Mouse (Mus musculus) C2C12 (cell line): ENCODE results near the gene H2-Eb1. TPM values are rescaled to one million over a fixed set of nuclear protein-coding genes. Genes with fewer than 3 reads are reported as not detected.

Source experiments
- H3K27me3 ChIP-seq: one replicate; pipeline ENCODE4 v1.6.1; 2011; ENCODE audit not compliant: control insufficient read depth, insufficient read depth, insufficient read length
- H3K36me3 ChIP-seq: one replicate; pipeline ENCODE4 v1.6.1; 2011; ENCODE audit not compliant: control insufficient read depth, insufficient read depth
- H3K4me3 ChIP-seq: one replicate; pipeline ENCODE4 v1.5.1; 2011; ENCODE audit warnings: mild to moderate bottlenecking, control low read depth; ENCODE audit not compliant: poor library complexity, insufficient read depth, severe bottlenecking
- H3K79me2 ChIP-seq: one replicate; pipeline ENCODE4 v1.6.1; 2011; ENCODE audit not compliant: control insufficient read depth, insufficient read depth
- H3K79me3 ChIP-seq: one replicate; pipeline ENCODE4 v1.6.1; 2011; ENCODE audit warnings: low read depth, control low read depth
- H3ac ChIP-seq: one replicate; pipeline ENCODE3; 2011; ENCODE audit warnings: low read depth; ENCODE audit not compliant: control insufficient read depth, insufficient read length
- CEBPB ChIP-seq: IDR thresholded peaks from one replicate; pipeline ENCODE4 v1.6.1; 2011; ENCODE audit warnings: low read depth, mild to moderate bottlenecking, control low read depth, moderate library complexity
- CTCF ChIP-seq: IDR thresholded peaks from one replicate; pipeline ENCODE4 v1.5.1; 2011; ENCODE audit not compliant: control insufficient read depth, insufficient read depth, insufficient read length
- FOSL1 ChIP-seq: IDR thresholded peaks from one replicate; pipeline ENCODE4 v1.8.0; 2011; ENCODE audit warnings: mild to moderate bottlenecking, low read length; ENCODE audit not compliant: poor library complexity, insufficient read depth, severe bottlenecking
- MAX ChIP-seq: IDR thresholded peaks from one replicate; pipeline ENCODE4 v1.6.1; 2011; ENCODE audit warnings: mild to moderate bottlenecking, control low read depth
- MYOD1 ChIP-seq: IDR thresholded peaks from one replicate; pipeline ENCODE4 v1.6.1; 2011; ENCODE audit warnings: low read depth; ENCODE audit not compliant: control insufficient read depth, insufficient read length
- MYOG ChIP-seq: IDR thresholded peaks from one replicate; pipeline ENCODE4 v1.6.1; 2011; ENCODE audit not compliant: control insufficient read depth, insufficient read length; ENCODE audit errors: extremely low read depth
- USF1 ChIP-seq: IDR thresholded peaks from one replicate; pipeline ENCODE4 v1.6.1; 2011; ENCODE audit warnings: low read depth, mild to moderate bottlenecking, control low read depth, moderate library complexity
- polyA plus RNA-seq: library from polyadenylated mRNA; unstranded; fragments of >200 nt; fragmentation: generic; extraction: Trizol; gene quantifications from one replicate; pipeline ENCODE4 v1.2.1, GENCODE M21; 2012; ENCODE audit warnings: missing spikeins

The H2-Eb1 gene
- polyA plus RNA-seq, 1 experiment: not detected

GRCm38 (mm10) chr17:34315512-34315911, 9.8 kb downstream of the H2-Eb1 start:
- H3K27me3 ChIP-seq: peaks cover 3% of the 10 kb centered on the region
- no peak for TF ChIP-seq USF1
- no peak for TF ChIP-seq CEBPB
- no peak for TF ChIP-seq MYOD1
- no peak for TF ChIP-seq CTCF
- TF ChIP-seq MAX: no peak
- no peak for TF ChIP-seq FOSL1
- H3K79me3 ChIP-seq: no peaks in the 10 kb centered on the region
- no peaks in the 10 kb centered on the region for H3K79me2 ChIP-seq
- H3K36me3 ChIP-seq: no peaks in the 10 kb centered on the region
- no peak overlapping the region for H3ac ChIP-seq
- no peak overlapping the region for H3K4me3 ChIP-seq

- Histone ChIP-seq H3ac (no peak overlapping the region), H3K27me3 (peaks cover 3% of the 10 kb centered on the region), H3K4me3 (no peak overlapping the region), H3K79me2 (no peaks in the 10 kb centered on the region), H3K36me3 (no peaks in the 10 kb centered on the region), H3K79me3 (no peaks in the 10 kb centered on the region)
- no peak for TF ChIP-seq FOSL1
- no peak for TF ChIP-seq USF1
- no peak for TF ChIP-seq MYOD1
- no peak for TF ChIP-seq MYOG
- no peak for TF ChIP-seq CTCF
- no peak for TF ChIP-seq CEBPB
- TF ChIP-seq MAX: no peak
These were observed 11.0 kb downstream of the H2-Eb1 start for GRCm38 (mm10) chr17:34316697-34317096.

GRCm38 (mm10) chr17:34317275-34317674, 11.6 kb downstream of the H2-Eb1 start:
- no peak overlapping the region for H3ac ChIP-seq
- no peaks in the 10 kb centered on the region for H3K79me3 ChIP-seq
- peaks cover 3% of the 10 kb centered on the region for H3K27me3 ChIP-seq
- H3K36me3 ChIP-seq: no peaks in the 10 kb centered on the region
- no peak overlapping the region for H3K4me3 ChIP-seq
- H3K79me2 ChIP-seq: no peaks in the 10 kb centered on the region
- no peak for TF ChIP-seq MYOG
- no peak for TF ChIP-seq CTCF
- TF ChIP-seq MYOD1: no peak
- no peak for TF ChIP-seq USF1
- no peak for TF ChIP-seq FOSL1
- no peak for TF ChIP-seq CEBPB
- TF ChIP-seq MAX: no peak

- H3K27me3 ChIP-seq: no peaks in the 10 kb centered on the region
- H3ac ChIP-seq: no peak within 1 kb of the TSS
- TF ChIP-seq MYOG (no peak), CEBPB (no peak), MYOD1 (no peak), USF1 (no peak), FOSL1 (no peak), CTCF (no peak), MAX (no peak)
- H3K79me2 ChIP-seq: no peaks in the 10 kb centered on the region
- no peaks in the 10 kb centered on the region for H3K79me3 ChIP-seq
- no peak within 1 kb of the TSS for H3K4me3 ChIP-seq
- H3K36me3 ChIP-seq: no peaks in the 10 kb centered on the region
These were observed 19.8 kb downstream of the H2-Eb1 start, which contains the start of gene H2-Eb2 for GRCm38 (mm10) chr17:34325436-34325835. TSS of gene H2-Eb2 (plus strand) at chr17:34325665.

- H3K36me3 ChIP-seq: no peaks in the 10 kb centered on the region
- H3K4me3 ChIP-seq: no peak overlapping the region
- no peak overlapping the region for H3ac ChIP-seq
- no peaks in the 10 kb centered on the region for H3K27me3 ChIP-seq
- no peak for TF ChIP-seq CEBPB
- TF ChIP-seq MAX: no peak
- TF ChIP-seq CTCF: no peak
- no peak for TF ChIP-seq USF1
- TF ChIP-seq MYOD1: no peak
- no peak for TF ChIP-seq FOSL1
- no peak for TF ChIP-seq MYOG
- H3K79me3 ChIP-seq: no peaks in the 10 kb centered on the region
- H3K79me2 ChIP-seq: no peaks in the 10 kb centered on the region
These were observed 20.7 kb downstream of the H2-Eb1 start for GRCm38 (mm10) chr17:34326373-34326772.

GRCm38 (mm10) chr17:34329807-34330206, 24.1 kb downstream of the H2-Eb1 start:
- Histone ChIP-seq H3K27me3 (no peaks in the 10 kb centered on the region), H3K36me3 (no peaks in the 10 kb centered on the region), H3ac (no peak overlapping the region), H3K79me3 (no peaks in the 10 kb centered on the region), H3K79me2 (no peaks in the 10 kb centered on the region), H3K4me3 (no peak overlapping the region)
- no peak for TF ChIP-seq MYOD1
